20 mouse cellular contexts compared by ENCODE assay signal in genomic region chr7:66523959-66524358, GRCm38 (mm10).
DNase-seq lines count a peak whose midpoint lies in the region; ATAC-seq and TF ChIP-seq lines count a peak whose summit lies in the region.
"Had no signal": no experiment of that assay in that cellular context is flagged by ENCODE, and none has a peak within 500 bp of the region (broad histone marks: within the 10 kb centered on the region; RNA-seq: fewer than 3 reads in every experiment).

No protein-coding gene starts in this region.

- no peaks in the 10 kb centered on the region for H3K9me3 ChIP-seq in embryonic facial prominence, embryonic 14.5 days (ENCODE audit: control insufficient read depth, low read length)
- no peaks in the 10 kb centered on the region for H3K9me3 ChIP-seq in embryonic facial prominence, embryonic 10.5 days
- no peaks in the 10 kb centered on the region for H3K9me3 ChIP-seq in liver, embryonic 11.5 days (ENCODE audit: control insufficient read depth, low read length)
- no peaks in the 10 kb centered on the region for H3K9me3 ChIP-seq in liver, embryonic 12.5 days (replicated peaks)
- no peaks in the 10 kb centered on the region for H3K9me3 ChIP-seq in limb, embryonic 11.5 days (ENCODE audit: control insufficient read depth, low read length)
- H3K9me3 ChIP-seq in stomach, postnatal 0 days (ENCODE audit: control insufficient read depth, low read length), result no peaks in the 10 kb centered on the region
- H3K9me3 ChIP-seq: forebrain, embryonic 13.5 days; heart, embryonic 13.5 days; hindbrain, embryonic 12.5 days had no signal

- H3K9ac ChIP-seq in embryonic facial prominence, embryonic 14.5 days (ENCODE audit: low read depth, low read length), result no peak overlapping the region
- no peak overlapping the region for H3K9ac ChIP-seq in liver, embryonic 11.5 days (ENCODE audit: low read depth, low read length)
- H3K9ac ChIP-seq in liver, embryonic 12.5 days, result no peak overlapping the region
- no peak overlapping the region for H3K9ac ChIP-seq in limb, embryonic 11.5 days (ENCODE audit: low read length)
- no peak overlapping the region for H3K9ac ChIP-seq in stomach, postnatal 0 days (ENCODE audit: low read length)
- H3K9ac ChIP-seq: forebrain, embryonic 13.5 days; forebrain, postnatal 0 days; heart, embryonic 13.5 days; hindbrain, embryonic 12.5 days had no signal

- no peak for TF ChIP-seq CTCF in stomach, postnatal 0 days (IDR thresholded peaks at IDR 0.05; ENCODE audit: low read depth)

- no peak overlapping the region for H3K27ac ChIP-seq in embryonic facial prominence, embryonic 14.5 days (replicated peaks; ENCODE audit: low read depth, low read length)
- H3K27ac ChIP-seq in embryonic facial prominence, embryonic 10.5 days (replicated peaks), result no peak overlapping the region
- no peak overlapping the region for H3K27ac ChIP-seq in liver, embryonic 11.5 days (ENCODE audit: low read depth, low read length)
- H3K27ac ChIP-seq in liver, embryonic 12.5 days, result no peak overlapping the region
- no peak overlapping the region for H3K27ac ChIP-seq in limb, embryonic 11.5 days (replicated peaks; ENCODE audit: low read depth, low read length)
- H3K27ac ChIP-seq in stomach, postnatal 0 days (replicated peaks), result no peak overlapping the region; the same call in 1 of the 2 replicates
- H3K27ac ChIP-seq: forebrain, embryonic 13.5 days; heart, embryonic 13.5 days; hindbrain, embryonic 12.5 days had no signal

- no peaks in the 10 kb centered on the region for H3K36me3 ChIP-seq in embryonic facial prominence, embryonic 14.5 days (ENCODE audit: control insufficient read depth, insufficient read depth, low read length)
- H3K36me3 ChIP-seq in embryonic facial prominence, embryonic 10.5 days (replicated peaks), result no peaks in the 10 kb centered on the region
- no peaks in the 10 kb centered on the region for H3K36me3 ChIP-seq in liver, embryonic 11.5 days (ENCODE audit: control insufficient read depth, insufficient read depth, low read length)
- no peaks in the 10 kb centered on the region for H3K36me3 ChIP-seq in liver, embryonic 12.5 days
- H3K36me3 ChIP-seq in limb, embryonic 11.5 days (ENCODE audit: control insufficient read depth, insufficient read depth, low read length), result no peaks in the 10 kb centered on the region
- H3K36me3 ChIP-seq in stomach, postnatal 0 days (ENCODE audit: control insufficient read depth, insufficient read depth, low read length), result no peaks in the 10 kb centered on the region
- H3K36me3 ChIP-seq: heart, embryonic 13.5 days; hindbrain, embryonic 12.5 days had no signal

- TF ChIP-seq EP300 in stomach, postnatal 0 days (optimal IDR thresholded peaks at IDR 0.05), result peak; percentile 32

- WGBS in embryonic facial prominence, embryonic 14.5 days, result 38% methylated on average over 7 of the region's 7 CpGs
- WGBS in embryonic facial prominence, embryonic 10.5 days, result 65% methylated on average over 7 of the region's 7 CpGs
- 67% methylated on average over 7 of the region's 7 CpGs for WGBS in liver, embryonic 11.5 days
- WGBS in liver, embryonic 12.5 days (ENCODE audit: insufficient replicate concordance), result 52% methylated on average over 7 of the region's 7 CpGs
- WGBS in limb, embryonic 11.5 days, result 48% methylated on average over 7 of the region's 7 CpGs
- WGBS in stomach, postnatal 0 days, result 35% methylated on average over 7 of the region's 7 CpGs

- no peak overlapping the region for H3K4me2 ChIP-seq in embryonic facial prominence, embryonic 14.5 days (ENCODE audit: low read depth, low read length)
- H3K4me2 ChIP-seq in liver, embryonic 11.5 days, result no peak overlapping the region
- H3K4me2 ChIP-seq in liver, embryonic 12.5 days, result no peak overlapping the region
- H3K4me2 ChIP-seq in limb, embryonic 11.5 days (ENCODE audit: low read depth, severe bottlenecking), result no peak overlapping the region
- no peak overlapping the region for H3K4me2 ChIP-seq in stomach, postnatal 0 days (replicated peaks; ENCODE audit: low read depth)
- H3K4me2 ChIP-seq: forebrain, embryonic 13.5 days; heart, embryonic 13.5 days; hindbrain, embryonic 12.5 days had no signal

- DNase-seq in embryonic facial prominence, embryonic 14.5 days (ENCODE audit: low spot score), result peak; percentile 14
- DNase-seq in embryonic facial prominence, embryonic 10.5 days (ENCODE audit: low spot score), result no peak
- peak; percentile 22 for DNase-seq in liver, embryonic 11.5 days (ENCODE audit: low spot score)
- DNase-seq in limb, embryonic 11.5 days (ENCODE audit: low spot score), result peak; percentile 20
- DNase-seq in stomach, postnatal 0 days (ENCODE audit: low spot score), result no peak
- DNase-seq in cerebellum, postnatal 4 days (ENCODE audit: low spot score in 2 of 2), result no peak
- DNase-seq: adrenal gland, postnatal 14 days; B cell, adult 2 months; cerebellum, adult 11-12 months; cerebellum, adult 9-10 months; cerebellum, postnatal 25 days; forebrain, postnatal 0 days; gastrocnemius, postnatal 14 days; heart, postnatal 4 days had no signal

- no peak overlapping the region for H3K4me3 ChIP-seq in embryonic facial prominence, embryonic 14.5 days (ENCODE audit: low read depth, low read length)
- H3K4me3 ChIP-seq in embryonic facial prominence, embryonic 10.5 days, result no peak overlapping the region
- H3K4me3 ChIP-seq in liver, embryonic 11.5 days (ENCODE audit: low read depth, low read length), result no peak overlapping the region
- no peak overlapping the region for H3K4me3 ChIP-seq in liver, embryonic 12.5 days
- H3K4me3 ChIP-seq in limb, embryonic 11.5 days (ENCODE audit: low read depth, low read length), result no peak overlapping the region
- no peak overlapping the region for H3K4me3 ChIP-seq in stomach, postnatal 0 days (ENCODE audit: low read depth, low read length)
- H3K4me3 ChIP-seq: forebrain, embryonic 13.5 days; heart, embryonic 13.5 days; hindbrain, embryonic 12.5 days had no signal

- peaks cover 3% of the 10 kb centered on the region; the same call in 1 of the 2 replicates for H3K4me1 ChIP-seq in embryonic facial prominence, embryonic 14.5 days (ENCODE audit: control insufficient read depth, insufficient read depth, low read length)
- H3K4me1 ChIP-seq in embryonic facial prominence, embryonic 10.5 days, result peaks cover 19% of the 10 kb centered on the region
- no peaks in the 10 kb centered on the region for H3K4me1 ChIP-seq in liver, embryonic 11.5 days (replicated peaks; ENCODE audit: control insufficient read depth, insufficient read depth, low read length)
- no peaks in the 10 kb centered on the region for H3K4me1 ChIP-seq in liver, embryonic 12.5 days
- no peaks in the 10 kb centered on the region; the same call in 1 of the 2 replicates for H3K4me1 ChIP-seq in limb, embryonic 11.5 days (ENCODE audit: control insufficient read depth, insufficient read depth, low read length)
- no peaks in the 10 kb centered on the region for H3K4me1 ChIP-seq in stomach, postnatal 0 days (replicated peaks; ENCODE audit: control insufficient read depth, insufficient read depth)
- H3K4me1 ChIP-seq: forebrain, embryonic 13.5 days; hindbrain, embryonic 12.5 days had no signal

- no peaks in the 10 kb centered on the region for H3K27me3 ChIP-seq in embryonic facial prominence, embryonic 14.5 days (replicated peaks; ENCODE audit: control insufficient read depth, insufficient read depth, low read length)
- H3K27me3 ChIP-seq in embryonic facial prominence, embryonic 10.5 days (replicated peaks; ENCODE audit: low read depth, poor library complexity, severe bottlenecking), result no peaks in the 10 kb centered on the region
- H3K27me3 ChIP-seq in liver, embryonic 11.5 days (replicated peaks; ENCODE audit: control insufficient read depth, insufficient read depth, low read length), result no peaks in the 10 kb centered on the region
- no peaks in the 10 kb centered on the region for H3K27me3 ChIP-seq in liver, embryonic 12.5 days (replicated peaks)
- H3K27me3 ChIP-seq in limb, embryonic 11.5 days (ENCODE audit: control insufficient read depth, insufficient read depth, low read length), result no peaks in the 10 kb centered on the region
- no peaks in the 10 kb centered on the region for H3K27me3 ChIP-seq in stomach, postnatal 0 days (ENCODE audit: control insufficient read depth, insufficient read depth, low read length)
- H3K27me3 ChIP-seq: forebrain, embryonic 13.5 days; heart, embryonic 13.5 days; hindbrain, embryonic 12.5 days had no signal

- ATAC-seq in embryonic facial prominence, embryonic 14.5 days (ENCODE audit: low read depth), result no peak
- no peak for ATAC-seq in liver, embryonic 11.5 days (replicated peaks; ENCODE audit: low FRiP score)
- no peak for ATAC-seq in liver, embryonic 12.5 days
- no peak for ATAC-seq in limb, embryonic 11.5 days (ENCODE audit: insufficient number of reproducible peaks, low FRiP score, low TSS enrichment, low read depth)
- no peak for ATAC-seq in stomach, postnatal 0 days (ENCODE audit: low FRiP score, low TSS enrichment)
- ATAC-seq: CD4-positive, CD25-positive, alpha-beta regulatory T cell, adult 4 months; forebrain, embryonic 13.5 days; forebrain, postnatal 0 days; hindbrain, embryonic 16.5 days had no signal

Comparison
In these comparisons a context has a peak if more than half of its experiments do, and no peak if none do; other contexts are left out.
1. DNase-seq: peak in embryonic facial prominence, embryonic 14.5 days (single experiment), liver, embryonic 11.5 days (single experiment) and limb, embryonic 11.5 days (single experiment); none in embryonic facial prominence, embryonic 10.5 days (single experiment), stomach, postnatal 0 days (single experiment) and cerebellum, postnatal 4 days (0 of 2).